Mouse (Mus musculus): ENCODE data around the gene Krit1. TPM values are rescaled to one million over a fixed set of nuclear protein-coding genes. Genes with fewer than 3 reads are reported as not detected.
"Not testable (repeated sequence)": the region's sequence is repeated elsewhere in the genome, so short reads cannot be mapped to it uniquely, and the experiment has no call there.

Gene Krit1
- polyA plus RNA-seq, 1 experiment: not detected

DNA sequence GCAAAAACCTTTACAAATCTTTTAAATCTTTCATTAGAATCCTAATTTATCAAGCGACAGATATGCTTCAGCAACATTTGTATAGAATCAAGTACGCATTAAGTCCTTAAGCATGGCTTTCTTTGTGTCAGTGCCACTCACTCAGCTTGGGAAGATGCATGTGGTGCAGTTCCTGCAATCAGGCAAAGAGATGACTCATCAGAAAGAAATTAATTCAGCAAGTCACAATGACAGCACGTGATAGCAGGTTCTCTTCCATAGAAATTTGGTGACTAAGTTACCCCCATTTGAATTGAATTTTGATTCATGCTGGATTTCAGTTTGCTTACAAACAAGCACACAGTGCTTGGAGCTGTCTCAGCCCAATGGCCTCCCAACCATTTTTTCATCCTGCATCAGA lies 70.5 kb downstream of the Krit1 start:
- H3K27ac ChIP-seq (ENCODE audit: insufficient read depth, low read depth, low read length): no peak overlapping the region
- H3K4me1 ChIP-seq (ENCODE audit: control insufficient read depth, insufficient read depth, low read length): peaks cover 3% of the 10 kb centered on the region; the same call in 1 of the 2 replicates
- WGBS: 62% methylated on average over 3 of the region's 3 CpGs
- no peak for TF ChIP-seq POLR2A (IDR thresholded peaks at IDR 0.05; ENCODE audit: insufficient read depth, low read depth, low read length)
- TF ChIP-seq CTCF (IDR thresholded peaks at IDR 0.05; ENCODE audit: insufficient read depth, low read depth, low read length): no peak
- H3K4me3 ChIP-seq (ENCODE audit: insufficient read depth, low read depth, low read length): no peak overlapping the region

DNA sequence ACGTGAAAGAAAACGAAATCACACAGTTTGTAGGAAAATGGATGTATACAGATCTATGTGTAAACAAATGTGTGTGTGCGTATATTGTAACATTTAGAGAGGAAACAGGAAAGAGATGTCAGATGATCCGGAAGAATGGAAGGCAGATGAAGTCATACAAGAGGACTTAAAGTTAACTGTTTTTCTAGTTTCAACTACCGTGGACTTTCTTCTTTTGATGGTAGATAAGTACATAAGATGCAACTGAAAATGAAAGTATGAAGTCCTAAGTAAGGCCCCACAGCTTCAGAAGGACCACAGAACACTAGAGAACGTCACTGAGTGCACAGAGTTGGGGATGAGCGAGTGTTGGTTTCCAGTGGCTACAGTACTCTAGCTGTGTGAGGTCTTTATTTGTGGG lies 83.9 kb downstream of the Krit1 start:
- H3K4me3 ChIP-seq (ENCODE audit: insufficient read depth, low read depth, low read length); H3K4me1 ChIP-seq (ENCODE audit: control insufficient read depth, insufficient read depth, low read length); H3K27ac ChIP-seq (ENCODE audit: insufficient read depth, low read depth, low read length): not testable (repeated sequence)
- WGBS: 91% methylated on average over 7 of the region's 7 CpGs

- Histone ChIP-seq H3K4me1 (ENCODE audit: control insufficient read depth, insufficient read depth, low read length) (no peaks in the 10 kb centered on the region), H3K27ac (ENCODE audit: insufficient read depth, low read depth, low read length) (no peak overlapping the region), H3K4me3 (ENCODE audit: insufficient read depth, low read depth, low read length) (no peak overlapping the region)
- no peak for TF ChIP-seq CTCF (IDR thresholded peaks at IDR 0.05; ENCODE audit: insufficient read depth, low read depth, low read length)
- no peak for TF ChIP-seq POLR2A (IDR thresholded peaks at IDR 0.05; ENCODE audit: insufficient read depth, low read depth, low read length)
These were observed 86.2 kb downstream of the Krit1 start for GRCm38 (mm10) chr5:3889201-3889600.

- under 1% methylated on average over 10 of the region's 47 CpGs for WGBS
- not testable (repeated sequence) for H3K27ac ChIP-seq (ENCODE audit: insufficient read depth, low read depth, low read length); H3K4me1 ChIP-seq (ENCODE audit: control insufficient read depth, insufficient read depth, low read length)
- peak within 1 kb of the TSS; percentile 30; the same call in 1 of the 2 replicates for H3K4me3 ChIP-seq (ENCODE audit: insufficient read depth, low read depth, low read length)
These were observed 90.7 kb downstream of the Krit1 start, which contains the start of gene Mterf1a for GRCm38 (mm10) chr5:3893459-3894293. Gene Mterf1a (minus strand): TSS chr5:3893933.

DNA sequence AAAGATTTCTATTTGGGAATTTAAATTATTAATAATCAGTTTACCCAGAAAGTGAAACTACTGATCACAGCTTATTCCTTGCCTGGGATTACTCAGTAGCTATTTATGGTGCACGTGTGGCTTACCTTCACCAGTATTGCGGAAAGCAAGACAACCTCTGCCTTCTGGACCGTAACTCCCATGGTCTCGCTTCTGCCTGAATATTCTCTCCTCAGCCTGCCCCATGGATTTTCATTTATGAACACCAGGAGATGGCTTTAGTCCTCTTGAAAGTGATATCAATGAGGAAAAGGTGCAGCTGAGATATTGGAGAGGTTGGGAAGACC lies 91.3 kb downstream of the Krit1 start:
- H3K27ac ChIP-seq (ENCODE audit: insufficient read depth, low read depth, low read length); H3K4me1 ChIP-seq (ENCODE audit: control insufficient read depth, insufficient read depth, low read length); H3K4me3 ChIP-seq (ENCODE audit: insufficient read depth, low read depth, low read length): not testable (repeated sequence)
- 96% methylated on average over 4 of the region's 4 CpGs for WGBS

Other genes starting within 250 kb of the Krit1 start
- gene 1700109H08Rik, start 231.6 kb upstream of the Krit1 start, polyA plus RNA-seq (2012; ENCODE audit: insufficient read depth, insufficient read length, low replicate concordance, missing spikeins): not detected in 2 replicates
- gene Pex1, start 207.1 kb upstream of the Krit1 start, polyA plus RNA-seq (2012; ENCODE audit: insufficient read depth, insufficient read length, low replicate concordance, missing spikeins): not detected in 2 replicates
- not detected in 2 replicates for gene Rbm48, start 206.6 kb upstream of the Krit1 start, polyA plus RNA-seq (2012; ENCODE audit: insufficient read depth, insufficient read length, low replicate concordance, missing spikeins)
- not detected in 2 replicates for gene Tmbim7, start 152.0 kb upstream of the Krit1 start, polyA plus RNA-seq (2012; ENCODE audit: insufficient read depth, insufficient read length, low replicate concordance, missing spikeins)
- not detected in 2 replicates for gene Gatad1, start 146.0 kb upstream of the Krit1 start, polyA plus RNA-seq (2012; ENCODE audit: insufficient read depth, insufficient read length, low replicate concordance, missing spikeins)
- gene Ankib1, start 259 bp upstream of the Krit1 start, polyA plus RNA-seq (2012; ENCODE audit: insufficient read depth, insufficient read length, low replicate concordance, missing spikeins): not detected in 2 replicates
- not detected in 2 replicates for gene Lrrd1, start 42.0 kb downstream of the Krit1 start, polyA plus RNA-seq (2012; ENCODE audit: insufficient read depth, insufficient read length, low replicate concordance, missing spikeins)
- not detected in 2 replicates for gene Mterf1a, start 90.7 kb downstream of the Krit1 start, polyA plus RNA-seq (2012; ENCODE audit: insufficient read depth, insufficient read length, low replicate concordance, missing spikeins)
- gene Akap9, start 124.9 kb downstream of the Krit1 start, polyA plus RNA-seq (2012; ENCODE audit: insufficient read depth, insufficient read length, low replicate concordance, missing spikeins): 166 and 226 TPM in 2 replicates

All from olfactory bulb, adult 2 months (tissue).